Mouse (Mus musculus): ENCODE measurements at regions not wholly inside any gene's neighbourhood (a gene's known extent, or its start where the extent isn't known, plus 50 kb on each side); places are given as distances from the start of the nearest gene placed in this dataset.

DNA sequence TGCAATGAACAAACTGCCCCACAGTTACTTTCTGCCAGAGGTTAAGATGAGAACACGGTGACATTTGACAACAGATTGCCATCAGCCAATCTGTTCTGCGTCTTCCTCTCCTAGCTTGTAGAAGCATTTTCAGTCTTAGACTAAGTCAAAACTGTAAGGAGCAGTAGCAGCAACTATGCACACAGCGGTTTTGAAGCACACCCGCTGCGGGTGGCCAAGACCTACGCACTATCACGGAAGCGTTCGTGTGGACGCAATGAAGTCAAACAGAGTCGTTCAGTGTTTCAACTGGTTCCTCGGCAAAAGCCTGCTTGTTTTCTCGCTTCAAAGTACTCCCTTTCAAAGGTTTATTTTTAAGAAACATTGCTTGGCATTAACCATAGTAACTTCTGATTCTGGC, 212.9 kb upstream of the Akirin2 start:
- no peak for DNase-seq (ENCODE audit: low spot score in 2 of 2)

DNA sequence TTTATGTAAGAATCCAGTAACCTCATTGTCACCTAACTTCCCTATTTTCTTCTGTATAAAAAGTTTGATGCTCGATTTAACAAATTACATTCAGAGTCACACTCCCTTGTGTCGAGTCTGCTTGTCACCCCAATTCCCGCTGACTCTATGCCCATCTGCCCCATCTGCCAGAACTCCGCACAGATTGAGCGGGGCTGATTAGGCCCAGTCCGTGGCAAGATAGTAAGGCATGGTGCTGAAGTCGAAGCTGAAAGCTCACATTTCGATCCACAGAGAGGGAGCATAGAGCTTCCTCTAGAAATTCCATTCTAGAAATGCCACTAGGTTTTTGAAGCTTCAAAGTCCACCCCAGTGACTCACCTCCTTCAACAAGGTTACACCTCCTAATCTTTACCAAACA, 210.7 kb upstream of the Akirin2 start:
- no peak for DNase-seq (ENCODE audit: low spot score in 2 of 2)

- no peak for DNase-seq (ENCODE audit: low spot score in 2 of 2)
Observed at GRCm38 (mm10) chr4:34371281-34372032, 179.3 kb upstream of the Akirin2 start.

DNA sequence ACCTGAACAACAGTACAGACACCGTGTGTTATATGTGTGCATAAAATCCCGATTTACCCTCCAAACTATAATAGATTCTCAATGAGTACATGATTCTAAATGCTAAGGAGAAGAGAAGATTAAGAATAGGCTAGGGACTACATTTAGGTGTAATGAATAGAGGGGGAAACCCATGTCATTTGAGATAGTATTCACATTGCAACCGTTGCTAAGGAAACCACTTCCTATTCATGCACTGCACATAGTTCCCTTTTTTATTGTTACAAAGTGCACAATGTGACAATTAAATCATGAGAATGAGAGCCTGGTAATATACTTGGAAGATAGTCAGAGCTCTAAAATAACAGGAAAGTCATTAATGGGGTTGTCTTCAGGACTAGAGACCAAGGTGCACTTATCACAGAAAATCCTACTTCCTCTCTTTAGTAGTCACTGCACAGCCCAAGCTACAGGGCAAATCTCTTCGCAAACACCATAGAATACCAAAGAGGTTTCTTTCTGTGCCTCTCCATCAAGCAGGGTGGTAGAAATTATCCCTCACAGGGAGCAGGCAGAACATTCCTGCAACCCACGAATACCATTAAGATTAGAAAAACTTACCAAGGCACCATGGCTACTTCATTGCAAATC, 164.3 kb upstream of the Akirin2 start:
- no peak for DNase-seq (ENCODE audit: low spot score in 2 of 2)

GRCm38 (mm10) chr4:34391499-34391898, 159.2 kb upstream of the Akirin2 start:
- DNase-seq (ENCODE audit: low spot score in 2 of 2), result no peak

- DNase-seq (ENCODE audit: low spot score in 2 of 2), result no peak
Observed at GRCm38 (mm10) chr4:34403061-34403460, 147.7 kb upstream of the Akirin2 start.

GRCm38 (mm10) chr4:34407181-34407580, 143.6 kb upstream of the Akirin2 start:
- DNase-seq (ENCODE audit: low spot score in 2 of 2), result no peak

DNA sequence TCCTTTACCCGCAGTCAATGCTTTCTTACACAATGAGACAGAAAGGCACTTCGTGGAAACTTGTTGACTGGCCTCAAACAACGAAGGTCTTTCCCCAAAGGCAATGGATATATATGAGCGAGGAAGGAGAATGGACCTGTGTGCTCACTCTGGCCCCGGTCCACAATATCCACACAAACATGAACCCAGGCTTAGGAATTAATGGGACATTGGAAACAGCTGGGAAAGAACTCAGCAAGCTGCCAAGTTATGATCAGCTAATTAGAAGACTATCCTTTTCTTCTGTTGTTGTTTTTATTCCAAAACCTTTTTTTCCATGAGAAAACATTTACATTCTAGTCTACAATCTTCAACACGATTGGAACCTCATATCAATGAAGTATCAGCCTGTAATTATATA, 129.8 kb upstream of the Akirin2 start:
- no peak for DNase-seq (ENCODE audit: low spot score in 2 of 2)

GRCm38 (mm10) chr4:34424131-34424646, 126.5 kb upstream of the Akirin2 start:
- no peak for DNase-seq (ENCODE audit: low spot score in 2 of 2)

DNA sequence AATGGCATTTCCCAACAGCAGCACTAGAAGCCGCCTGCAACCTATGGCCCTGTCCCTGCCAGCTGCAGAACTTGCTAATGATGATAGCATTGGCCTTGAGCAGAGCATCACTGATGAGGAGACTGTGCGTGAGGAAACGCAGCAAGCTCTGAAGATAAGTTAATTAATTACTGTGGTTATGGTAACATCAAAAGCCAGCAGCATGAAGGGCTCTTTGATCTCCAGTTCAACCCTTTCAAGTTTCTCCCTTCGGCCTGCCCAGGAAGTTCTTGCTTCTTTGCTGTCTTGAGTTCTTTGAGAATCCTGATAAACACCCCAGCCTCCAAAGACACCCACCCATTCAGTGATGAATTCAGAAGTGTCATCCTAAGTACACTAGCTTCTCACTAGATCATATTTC, 121.7 kb upstream of the Akirin2 start:
- DNase-seq (ENCODE audit: low spot score in 2 of 2), result no peak

GRCm38 (mm10) chr4:34429456-34430235, 121.1 kb upstream of the Akirin2 start:
- DNase-seq (ENCODE audit: low spot score in 2 of 2), result peak; percentile 1 to 4

- no peak for DNase-seq (ENCODE audit: low spot score in 2 of 2)
Observed at GRCm38 (mm10) chr4:34437316-34437715, 113.4 kb upstream of the Akirin2 start.

- no peak for DNase-seq (ENCODE audit: low spot score in 2 of 2)
Observed at GRCm38 (mm10) chr4:34449582-34449981, 101.2 kb upstream of the Akirin2 start.

GRCm38 (mm10) chr4:34462591-34462990, 88.1 kb upstream of the Akirin2 start:
- DNase-seq (ENCODE audit: low spot score in 2 of 2), result no peak

- DNase-seq (ENCODE audit: low spot score in 2 of 2), result no peak
Observed at GRCm38 (mm10) chr4:34465845-34466244, 84.9 kb upstream of the Akirin2 start.

- no peak for DNase-seq (ENCODE audit: low spot score in 2 of 2)
Observed at GRCm38 (mm10) chr4:34466309-34466708, 84.4 kb upstream of the Akirin2 start.

DNA sequence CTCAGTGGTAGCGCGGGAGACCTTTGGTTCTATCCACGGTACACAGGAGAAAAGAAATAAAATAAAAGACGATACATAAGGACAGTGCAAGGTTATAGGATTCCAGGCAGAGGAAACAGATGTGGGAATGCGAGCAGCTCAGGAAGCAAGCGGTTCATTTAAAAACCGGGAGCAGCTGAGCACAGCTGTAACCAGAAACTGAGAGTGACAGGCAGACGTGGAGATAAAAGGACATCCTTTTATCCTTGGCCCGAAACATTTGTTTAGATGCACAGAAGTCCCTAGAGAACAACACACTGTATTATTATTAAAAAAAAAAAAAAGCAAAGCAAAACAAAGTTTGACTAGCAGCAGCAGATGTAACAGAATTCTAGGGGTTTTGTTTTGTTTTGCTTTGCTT, 82.6 kb upstream of the Akirin2 start:
- DNase-seq (ENCODE audit: low spot score in 2 of 2), result no peak

DNA sequence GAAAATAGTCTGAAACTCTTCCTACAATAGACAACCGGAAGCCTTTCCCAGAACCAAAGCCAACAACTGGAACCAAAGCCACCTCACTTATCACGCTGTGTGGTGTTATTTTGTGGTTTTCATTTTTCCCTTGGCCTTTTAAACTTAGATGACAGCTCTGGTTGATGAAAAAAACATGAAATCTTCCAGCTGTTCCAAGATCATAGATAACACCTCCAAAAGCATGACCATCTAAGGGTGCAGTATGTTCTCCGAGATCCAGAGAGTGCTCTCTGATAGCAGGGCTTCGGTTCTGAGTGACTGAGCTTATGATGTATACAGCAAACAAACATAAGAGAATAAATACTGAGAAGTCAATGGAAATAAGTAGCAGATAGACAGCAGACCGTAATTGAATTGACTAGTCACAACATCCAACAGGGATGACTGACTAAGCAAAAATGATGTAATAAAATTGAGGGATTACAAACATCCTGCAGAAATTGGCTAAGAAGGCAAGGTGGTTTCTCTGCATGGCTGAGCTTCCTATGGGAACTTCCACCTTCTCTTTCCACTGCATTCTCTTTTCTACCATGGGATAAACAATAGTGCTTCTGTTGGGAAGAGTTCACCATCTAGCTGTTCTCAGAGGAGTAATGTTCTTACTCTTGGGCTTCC, 74.8 kb upstream of the Akirin2 start:
- no peak for DNase-seq (ENCODE audit: low spot score in 2 of 2)

DNA sequence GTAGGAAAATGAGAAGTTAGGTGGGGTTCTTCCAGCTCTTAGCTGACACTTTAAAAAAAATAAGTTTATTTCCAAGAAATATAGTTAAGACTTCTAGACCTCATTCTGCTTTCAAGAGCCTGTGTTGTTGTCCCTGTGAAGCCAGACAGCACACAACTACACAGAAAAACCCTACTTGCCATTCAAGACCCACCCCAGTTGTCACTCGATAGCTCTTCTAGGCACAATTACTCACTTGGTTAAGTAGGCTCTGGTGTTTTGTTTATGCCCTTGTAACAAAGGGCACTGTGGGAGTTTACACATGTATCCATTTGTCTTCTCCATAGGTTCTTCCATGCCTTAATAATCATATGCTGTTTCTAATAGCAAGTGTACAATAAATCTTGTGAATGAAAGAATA, 66.5 kb upstream of the Akirin2 start:
- no peak for DNase-seq (ENCODE audit: low spot score in 2 of 2)

- no peak for DNase-seq (ENCODE audit: low spot score in 2 of 2)
Observed at GRCm38 (mm10) chr4:34485574-34485973, 65.2 kb upstream of the Akirin2 start.

DNA sequence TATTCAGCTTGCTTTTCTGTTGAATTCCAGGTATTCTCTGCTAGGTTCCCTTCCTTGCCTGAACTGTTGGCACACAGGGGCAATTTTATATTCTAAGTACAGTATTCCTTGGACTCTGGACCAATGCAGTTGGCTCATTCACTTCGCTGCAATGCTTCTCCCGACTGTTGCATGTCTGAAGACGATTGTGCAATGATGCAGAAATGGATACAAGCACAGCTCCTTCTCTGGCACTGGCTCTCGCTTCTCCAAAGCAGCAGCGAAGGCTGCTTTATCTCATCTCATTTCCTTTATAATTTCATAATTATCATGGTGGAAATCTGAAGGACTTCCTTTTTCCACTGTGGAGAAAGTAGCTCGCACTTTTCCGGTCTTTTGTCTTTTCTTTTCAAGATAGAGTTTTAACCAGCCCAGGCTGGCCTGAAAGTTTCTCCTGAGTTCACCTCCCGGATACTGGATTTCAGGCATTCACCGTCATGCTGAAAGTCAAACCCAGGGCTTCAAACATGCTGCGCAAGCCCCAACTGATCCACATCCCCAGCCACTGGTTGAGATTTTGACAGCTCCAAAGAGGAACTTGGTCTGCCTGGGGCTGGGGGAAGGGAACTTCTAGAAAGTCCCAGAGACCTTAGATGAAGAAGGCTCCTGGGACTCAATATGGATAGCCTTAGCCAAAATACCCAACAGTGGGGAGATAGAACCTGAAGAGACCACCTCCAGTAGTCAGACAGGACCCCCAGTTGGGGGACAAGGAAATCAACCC, 55.6 kb upstream of the Akirin2 start:
- DNase-seq (ENCODE audit: low spot score in 2 of 2), result no peak
